Mouse (Mus musculus) limb, embryonic 14.5 days (tissue): ENCODE results near the gene Man2a1. TPM values are rescaled to one million over a fixed set of nuclear protein-coding genes. Genes with fewer than 3 reads are reported as not detected.

Experiments used
- ATAC-seq: fragments of 200-750 bp; cut with Nextera tagmentation; 2 replicates; pipeline ENCODE4 v1.8.0; 2017; ENCODE audit warnings: low read depth, moderate number of reproducible peaks, moderate TSS enrichment; ENCODE audit not compliant: low FRiP score
- DNase-seq: peaks from one replicate; pipeline ENCODE4 v3.0.0-alpha.2; 2015; ENCODE audit warnings: low spot score
- H3K27ac ChIP-seq: fragments of 300-500 bp; sonication (generic); replicated peaks from 2 replicates; pipeline ENCODE4 v1.5.1; 2014; ENCODE audit warnings: low read depth, mild to moderate bottlenecking, low read length, moderate library complexity, mixed read lengths
- H3K27me3 ChIP-seq: fragments of 300-500 bp; sonication (generic); 2 replicates; pipeline ENCODE4 v1.6.1; 2014; ENCODE audit warnings: low read length, mixed read lengths; ENCODE audit not compliant: control insufficient read depth, insufficient read depth
- H3K36me3 ChIP-seq: fragments of 300-500 bp; sonication (generic); 2 replicates; pipeline ENCODE4 v1.6.1; 2014; ENCODE audit warnings: mild to moderate bottlenecking, low read length, moderate library complexity, mixed read lengths; ENCODE audit not compliant: control insufficient read depth, insufficient read depth
- H3K4me1 ChIP-seq: fragments of 300-500 bp; sonication (generic); 2 replicates; pipeline ENCODE4 v1.6.1; 2014; ENCODE audit warnings: antibody characterized with exemption, low read length, mixed read lengths; ENCODE audit not compliant: control insufficient read depth, insufficient read depth
- H3K4me2 ChIP-seq: fragments of 300-500 bp; sonication (generic); replicated peaks from 2 replicates; pipeline ENCODE4 v1.6.1; 2014; ENCODE audit warnings: low read depth, mild to moderate bottlenecking, low read length, moderate library complexity; ENCODE audit not compliant: severe bottlenecking
- H3K4me3 ChIP-seq: fragments of 300-500 bp; sonication (generic); replicated peaks from 2 replicates; pipeline ENCODE4 v1.5.1; 2014; ENCODE audit warnings: low read length
- H3K9ac ChIP-seq: fragments of 300-500 bp; sonication (generic); 2 replicates; pipeline ENCODE4 v1.6.1; 2014; ENCODE audit warnings: mild to moderate bottlenecking, low read depth, low read length, moderate library complexity; ENCODE audit not compliant: severe bottlenecking
- H3K9me3 ChIP-seq: fragments of 300-500 bp; sonication (generic); 2 replicates; pipeline ENCODE4 v1.6.1; 2016; ENCODE audit warnings: low read length; ENCODE audit not compliant: control insufficient read depth
- POLR2A ChIP-seq: fragments of 200-500 bp; IDR thresholded peaks from 2 replicates; pipeline ENCODE4 v1.8.0; 2012; ENCODE audit warnings: inconsistent platforms, mild to moderate bottlenecking, moderate library complexity, borderline replicate concordance; ENCODE audit not compliant: insufficient read depth, insufficient read length; ENCODE audit errors: extremely low read depth
- WGBS: fragments of 180-500 bp; shearing (Covaris S2); extraction: QIAGEN DNeasy Blood & Tissue Kit; methylation state at CpG from one replicate; pipeline ENCODE4 v1.1.7; 2014; 5-methylcytosine and 5-hydroxymethylcytosine counted together
- polyA plus RNA-seq, 2 experiments: library from polyadenylated mRNA; depleted of rRNA in 1 of 2; stranded (reverse) in 1 of 2; unstranded in 1 of 2; fragments of >200 nt; fragmentation: Nextera tagmentation in 1 of 2; extraction: Ambion mirVana in 1 of 2; gene quantifications; 2 replicates each; pipeline versions ENCODE4 v1.2.1 to v1.2.3; 2012 to 2014

Gene Man2a1
- polyA plus RNA-seq, 2 experiments, result 12.5 to 31.9 TPM

DNA sequence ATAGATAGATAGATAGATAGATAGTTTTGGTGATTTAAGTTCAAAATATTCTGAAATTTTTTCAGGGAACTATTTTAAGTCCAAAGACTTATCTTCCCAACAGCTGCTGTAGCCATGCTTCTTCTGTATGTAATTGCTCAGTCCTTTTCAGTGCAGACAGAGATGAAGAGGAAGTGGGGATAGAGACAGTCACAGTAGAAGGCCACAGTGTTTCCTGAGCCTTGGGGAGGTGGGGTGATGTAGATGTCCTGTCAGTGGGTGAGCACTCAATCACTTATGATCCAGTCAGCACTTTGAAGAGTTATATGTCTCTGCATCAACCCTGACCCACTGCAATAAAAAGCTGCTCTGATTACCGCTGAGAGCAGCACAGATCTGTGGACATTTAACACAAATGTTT is 122.6 kb downstream of the Man2a1 start:
- no peak for TF ChIP-seq POLR2A
- ATAC-seq (no peak), DNase-seq (no peak)
- Histone ChIP-seq H3K27ac (no peak overlapping the region), H3K36me3 (peaks cover 21% of the 10 kb centered on the region; the same call in 1 of the 2 replicates), H3K4me3 (no peak overlapping the region), H3K9me3 (no peaks in the 10 kb centered on the region), H3K4me2 (no peak overlapping the region), H3K9ac (no peak overlapping the region), H3K27me3 (no peaks in the 10 kb centered on the region), H3K4me1 (0 out of 2 replicates have a peak, but pooled peaks cover 3% of the 10 kb centered on the region)
- WGBS, result 73% methylated on average over 1 of the region's 1 CpGs

DNA sequence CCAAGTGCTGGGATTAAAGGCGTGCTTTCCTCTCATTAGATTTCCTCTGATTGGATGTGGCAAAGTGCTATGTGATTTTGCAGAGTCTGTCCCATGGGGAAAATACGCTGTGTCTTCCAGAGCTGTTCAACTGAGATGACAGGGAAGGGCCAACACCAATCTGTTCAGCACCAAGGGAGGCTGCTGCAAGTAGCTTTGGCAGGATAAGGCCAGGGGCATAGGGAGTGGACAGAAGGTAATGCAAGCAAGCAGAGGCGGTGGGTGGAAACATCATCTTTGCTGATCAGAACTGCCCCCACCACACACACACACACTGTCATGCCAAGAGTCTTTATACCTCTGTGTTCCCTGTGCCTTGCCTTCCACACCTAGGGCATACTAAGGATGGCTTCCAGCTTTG is 124.7 kb downstream of the Man2a1 start:
- no peaks in the 10 kb centered on the region for H3K4me1 ChIP-seq
- H3K27ac ChIP-seq, result no peak overlapping the region
- no peak overlapping the region for H3K4me2 ChIP-seq
- ATAC-seq, result no peak
- no peak for DNase-seq
- 96% methylated on average over 3 of the region's 3 CpGs for WGBS
- H3K9me3 ChIP-seq, result no peaks in the 10 kb centered on the region
- no peak overlapping the region for H3K9ac ChIP-seq
- H3K27me3 ChIP-seq, result no peaks in the 10 kb centered on the region
- peaks cover 26% of the 10 kb centered on the region; the same call in 1 of the 2 replicates for H3K36me3 ChIP-seq
- H3K4me3 ChIP-seq, result no peak overlapping the region
- TF ChIP-seq POLR2A, result no peak

DNA sequence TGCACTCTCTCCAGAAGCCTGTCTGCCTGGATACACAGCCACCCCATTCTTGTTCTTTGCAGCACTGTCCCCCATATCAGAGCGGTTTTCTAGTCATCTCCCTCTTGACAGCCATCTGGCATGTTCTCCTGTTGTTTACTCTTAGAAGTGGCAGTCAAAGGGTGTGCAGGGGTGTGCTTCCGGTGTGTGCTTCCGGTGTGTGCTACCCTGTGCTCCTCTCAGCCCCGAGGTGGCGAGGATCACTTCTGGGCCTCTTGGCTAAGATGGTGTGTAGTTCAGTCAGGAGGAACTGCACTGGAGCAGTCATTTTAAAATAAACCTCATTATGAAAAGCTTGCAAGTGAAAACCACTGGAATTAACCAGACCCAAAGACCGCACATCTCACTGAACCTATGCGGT is 125.5 kb downstream of the Man2a1 start:
- DNase-seq (no peak), ATAC-seq (no peak)
- Histone ChIP-seq H3K9ac (no peak overlapping the region), H3K36me3 (peaks cover 26% of the 10 kb centered on the region; the same call in 1 of the 2 replicates), H3K4me3 (no peak overlapping the region), H3K27me3 (no peaks in the 10 kb centered on the region), H3K27ac (no peak overlapping the region), H3K4me2 (no peak overlapping the region), H3K9me3 (no peaks in the 10 kb centered on the region), H3K4me1 (no peaks in the 10 kb centered on the region)
- WGBS, result 90% methylated on average over 7 of the region's 7 CpGs
- no peak for TF ChIP-seq POLR2A

DNA sequence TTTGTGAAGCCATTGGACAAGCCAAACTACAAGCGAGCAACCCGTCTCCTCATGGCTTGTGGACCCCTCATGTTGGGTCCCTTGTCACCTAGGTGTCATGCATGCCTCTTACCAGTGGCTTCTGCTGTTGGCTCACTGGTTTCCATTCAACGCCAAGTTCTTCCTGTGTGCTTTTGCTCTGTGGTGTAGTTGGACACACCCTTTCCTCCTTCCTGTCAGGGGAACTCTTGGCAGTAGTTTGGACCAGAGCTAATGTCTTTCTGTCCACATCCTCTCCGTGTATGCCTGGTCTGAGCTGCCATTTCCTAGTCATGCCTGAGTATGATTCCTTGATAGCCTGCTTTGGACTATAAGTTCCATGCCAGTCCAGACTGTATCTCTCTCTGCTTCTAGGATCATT is 135.0 kb downstream of the Man2a1 start:
- no peak for DNase-seq
- no peaks in the 10 kb centered on the region for H3K27me3 ChIP-seq
- no peaks in the 10 kb centered on the region for H3K4me1 ChIP-seq
- peaks cover 28% of the 10 kb centered on the region for H3K36me3 ChIP-seq
- no peak for ATAC-seq
- no peak overlapping the region for H3K9ac ChIP-seq
- no peak overlapping the region for H3K4me3 ChIP-seq
- H3K9me3 ChIP-seq, result no peaks in the 10 kb centered on the region
- no peak for TF ChIP-seq POLR2A
- WGBS, result 88% methylated on average over 4 of the region's 4 CpGs
- H3K4me2 ChIP-seq, result no peak overlapping the region
- no peak overlapping the region for H3K27ac ChIP-seq

DNA sequence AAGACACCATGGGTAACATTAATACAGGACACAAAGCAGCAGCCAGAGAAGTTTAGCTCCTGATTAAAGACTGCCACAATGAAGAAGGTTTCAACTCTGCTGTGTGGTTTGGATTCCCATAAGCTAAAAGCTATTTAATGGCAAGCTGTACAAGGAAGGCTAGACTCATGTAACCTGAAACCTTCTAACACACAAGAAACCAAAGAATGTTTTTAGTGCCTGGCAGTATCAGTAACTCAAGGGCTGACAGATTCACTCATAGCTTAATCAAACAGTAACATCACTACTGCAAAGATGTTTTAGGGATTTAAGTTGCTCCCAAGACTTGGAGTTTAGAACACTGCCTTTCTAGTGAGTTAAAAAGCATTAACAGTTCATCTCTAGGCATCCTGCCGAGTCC is 137.4 kb downstream of the Man2a1 start:
- DNase-seq (no peak), ATAC-seq (no peak)
- Histone ChIP-seq H3K27me3 (no peaks in the 10 kb centered on the region), H3K27ac (no peak overlapping the region), H3K36me3 (peaks cover 46% of the 10 kb centered on the region), H3K9ac (no peak overlapping the region), H3K9me3 (no peaks in the 10 kb centered on the region), H3K4me2 (no peak overlapping the region), H3K4me1 (peaks cover 4% of the 10 kb centered on the region; the same call in 1 of the 2 replicates), H3K4me3 (no peak overlapping the region)
- 60% methylated on average over 1 of the region's 1 CpGs for WGBS
- no peak for TF ChIP-seq POLR2A

DNA sequence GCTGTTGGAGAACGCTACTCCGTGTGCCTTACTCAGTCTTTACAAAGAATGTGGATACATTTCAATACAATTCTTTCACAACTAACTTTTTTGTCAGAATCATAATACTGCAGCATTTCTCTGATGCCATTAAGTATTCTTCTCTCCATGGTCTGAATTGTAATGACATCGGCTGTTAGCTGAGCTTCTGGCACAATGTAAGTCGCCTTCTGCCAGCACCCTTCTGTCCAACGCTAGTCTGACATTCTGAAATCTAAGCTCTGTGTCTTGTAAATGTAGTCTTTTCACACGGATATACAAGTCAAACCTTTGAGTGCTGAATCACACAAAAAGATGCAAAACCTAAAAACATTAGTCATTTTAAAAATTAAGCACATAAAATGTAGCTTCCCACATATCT is 138.6 kb downstream of the Man2a1 start:
- DNase-seq (no peak), ATAC-seq (no peak)
- Histone ChIP-seq H3K4me2 (no peak overlapping the region), H3K4me1 (peaks cover 4% of the 10 kb centered on the region; the same call in 1 of the 2 replicates), H3K9ac (no peak overlapping the region), H3K4me3 (no peak overlapping the region), H3K9me3 (no peaks in the 10 kb centered on the region), H3K27me3 (no peaks in the 10 kb centered on the region), H3K36me3 (peaks cover 49% of the 10 kb centered on the region), H3K27ac (no peak overlapping the region)
- TF ChIP-seq POLR2A, result no peak
- 95% methylated on average over 6 of the region's 6 CpGs for WGBS
